Mouse (Mus musculus): ENCODE results near the gene Mylk4. TPM values are rescaled to one million over a fixed set of nuclear protein-coding genes. Genes with fewer than 3 reads are reported as not detected.

Mylk4 gene
- polyA plus RNA-seq, 1 experiment from 2014 or later: 0.12 TPM

GRCm38 (mm10) chr13:32802259-32803081, 18.7 kb upstream of the Mylk4 start, which contains the start of gene D930007J09Rik:
D930007J09Rik (minus strand) TSS chr13:32802849.
- peak; percentile 59 for DNase-seq (ENCODE audit: low spot score)
- WGBS: under 1% methylated on average over 90 of the region's 95 CpGs
- H3K4me3 ChIP-seq (ENCODE audit: low read depth, low read length): peak within 1 kb of the TSS; percentile 77
- peak; percentile 56 for ATAC-seq (replicated peaks; ENCODE audit: low FRiP score)
- peaks cover 18% of the 10 kb centered on the region for H3K4me1 ChIP-seq (replicated peaks; ENCODE audit: control insufficient read depth, insufficient read depth, low read length)
- peak within 1 kb of the TSS; percentile 91 for H3K9ac ChIP-seq (ENCODE audit: low read depth, low read length)
- no peaks in the 10 kb centered on the region for H3K27me3 ChIP-seq (replicated peaks; ENCODE audit: control insufficient read depth, insufficient read depth, low read length)
- H3K36me3 ChIP-seq (ENCODE audit: control insufficient read depth, insufficient read depth, low read length): peaks cover 9% of the 10 kb centered on the region
- no peak within 1 kb of the TSS; the same call in 1 of the 2 replicates for H3K27ac ChIP-seq (ENCODE audit: low read depth, low read length)
- H3K4me2 ChIP-seq: peak within 1 kb of the TSS; percentile 95
- H3K9me3 ChIP-seq (ENCODE audit: control insufficient read depth, low read length): no peaks in the 10 kb centered on the region

GRCm38 (mm10) chr13:32801693-32802221, 18.0 kb upstream of the Mylk4 start, which contains the start of gene Wrnip1:
Wrnip1 (plus strand) TSS chr13:32802038.
- H3K27ac ChIP-seq (ENCODE audit: low read depth, low read length): peak within 1 kb of the TSS; percentile 53; the same call in 1 of the 2 replicates
- H3K4me2 ChIP-seq: peak within 1 kb of the TSS; percentile 95
- H3K36me3 ChIP-seq (ENCODE audit: control insufficient read depth, insufficient read depth, low read length): peaks cover 5% of the 10 kb centered on the region
- peak; percentile 96 for ATAC-seq (replicated peaks; ENCODE audit: low FRiP score)
- peak within 1 kb of the TSS; percentile 77 for H3K4me3 ChIP-seq (ENCODE audit: low read depth, low read length)
- H3K9me3 ChIP-seq (ENCODE audit: control insufficient read depth, low read length): no peaks in the 10 kb centered on the region
- under 1% methylated on average over 51 of the region's 51 CpGs for WGBS
- DNase-seq (ENCODE audit: low spot score): peak; percentile 89
- H3K9ac ChIP-seq (ENCODE audit: low read depth, low read length): peak within 1 kb of the TSS; percentile 91
- peaks cover 18% of the 10 kb centered on the region for H3K4me1 ChIP-seq (replicated peaks; ENCODE audit: control insufficient read depth, insufficient read depth, low read length)
- no peaks in the 10 kb centered on the region for H3K27me3 ChIP-seq (replicated peaks; ENCODE audit: control insufficient read depth, insufficient read depth, low read length)

GRCm38 (mm10) chr13:32800859-32801258, 17.1 kb upstream of the Mylk4 start:
- H3K9ac ChIP-seq (ENCODE audit: low read depth, low read length): peak overlapping the region; percentile 63; the same call in 1 of the 2 replicates

GRCm38 (mm10) chr13:32799131-32799530, 15.4 kb upstream of the Mylk4 start:
- Histone ChIP-seq H3K4me1 (replicated peaks; ENCODE audit: control insufficient read depth, insufficient read depth, low read length) (peaks cover 18% of the 10 kb centered on the region), H3K36me3 (ENCODE audit: control insufficient read depth, insufficient read depth, low read length) (no peaks in the 10 kb centered on the region), H3K27ac (ENCODE audit: low read depth, low read length) (no peak overlapping the region), H3K27me3 (replicated peaks; ENCODE audit: control insufficient read depth, insufficient read depth, low read length) (no peaks in the 10 kb centered on the region), H3K9ac (ENCODE audit: low read depth, low read length) (no peak overlapping the region), H3K4me2 (no peak overlapping the region), H3K9me3 (ENCODE audit: control insufficient read depth, low read length) (no peaks in the 10 kb centered on the region), H3K4me3 (ENCODE audit: low read depth, low read length) (no peak overlapping the region)
- DNase-seq (ENCODE audit: low spot score): no peak
- 54% methylated on average over 2 of the region's 2 CpGs for WGBS
- ATAC-seq (replicated peaks; ENCODE audit: low FRiP score): no peak

More at GRCm38 (mm10) chr13:32800859-32801258, 17.1 kb upstream of the Mylk4 start:
- DNase-seq (ENCODE audit: low spot score) (no peak), ATAC-seq (replicated peaks; ENCODE audit: low FRiP score) (no peak)
- Histone ChIP-seq H3K4me2 (peak overlapping the region; percentile 67), H3K9me3 (ENCODE audit: control insufficient read depth, low read length) (no peaks in the 10 kb centered on the region), H3K4me1 (replicated peaks; ENCODE audit: control insufficient read depth, insufficient read depth, low read length) (peaks cover 18% of the 10 kb centered on the region), H3K4me3 (ENCODE audit: low read depth, low read length) (peak overlapping the region; percentile 77), H3K27ac (ENCODE audit: low read depth, low read length) (0 out of 2 replicates have a peak overlapping the region, but pooled peaks have one; percentile 53), H3K36me3 (ENCODE audit: control insufficient read depth, insufficient read depth, low read length) (peaks cover 2% of the 10 kb centered on the region; the same call in 1 of the 2 replicates), H3K27me3 (replicated peaks; ENCODE audit: control insufficient read depth, insufficient read depth, low read length) (no peaks in the 10 kb centered on the region)

GRCm38 (mm10) chr13:32797085-32797484, 13.3 kb upstream of the Mylk4 start:
- Histone ChIP-seq H3K27ac (ENCODE audit: low read depth, low read length) (no peak overlapping the region), H3K27me3 (replicated peaks; ENCODE audit: control insufficient read depth, insufficient read depth, low read length) (no peaks in the 10 kb centered on the region), H3K9me3 (ENCODE audit: control insufficient read depth, low read length) (no peaks in the 10 kb centered on the region), H3K36me3 (ENCODE audit: control insufficient read depth, insufficient read depth, low read length) (no peaks in the 10 kb centered on the region), H3K4me1 (replicated peaks; ENCODE audit: control insufficient read depth, insufficient read depth, low read length) (peaks cover 4% of the 10 kb centered on the region; the same call in 1 of the 2 replicates), H3K9ac (ENCODE audit: low read depth, low read length) (no peak overlapping the region), H3K4me3 (ENCODE audit: low read depth, low read length) (no peak overlapping the region), H3K4me2 (no peak overlapping the region)
- WGBS: 87% methylated on average over 1 of the region's 1 CpGs
- DNase-seq (ENCODE audit: low spot score) (no peak), ATAC-seq (replicated peaks; ENCODE audit: low FRiP score) (no peak)

GRCm38 (mm10) chr13:32795166-32795565, 11.4 kb upstream of the Mylk4 start:
- no peaks in the 10 kb centered on the region for H3K9me3 ChIP-seq (ENCODE audit: control insufficient read depth, low read length)
- H3K36me3 ChIP-seq (ENCODE audit: control insufficient read depth, insufficient read depth, low read length): no peaks in the 10 kb centered on the region
- H3K9ac ChIP-seq (ENCODE audit: low read depth, low read length): no peak overlapping the region
- H3K27ac ChIP-seq (ENCODE audit: low read depth, low read length): no peak overlapping the region
- 85% methylated on average over 5 of the region's 5 CpGs for WGBS
- H3K4me2 ChIP-seq: no peak overlapping the region
- H3K4me3 ChIP-seq (ENCODE audit: low read depth, low read length): no peak overlapping the region
- ATAC-seq (replicated peaks; ENCODE audit: low FRiP score) (no peak), DNase-seq (ENCODE audit: low spot score) (no peak)
- no peaks in the 10 kb centered on the region for H3K4me1 ChIP-seq (replicated peaks; ENCODE audit: control insufficient read depth, insufficient read depth, low read length)
- no peaks in the 10 kb centered on the region for H3K27me3 ChIP-seq (replicated peaks; ENCODE audit: control insufficient read depth, insufficient read depth, low read length)

GRCm38 (mm10) chr13:32794619-32795018, 10.9 kb upstream of the Mylk4 start:
- Histone ChIP-seq H3K4me2 (no peak overlapping the region), H3K27ac (ENCODE audit: low read depth, low read length) (no peak overlapping the region), H3K36me3 (ENCODE audit: control insufficient read depth, insufficient read depth, low read length) (no peaks in the 10 kb centered on the region), H3K4me3 (ENCODE audit: low read depth, low read length) (no peak overlapping the region), H3K9ac (ENCODE audit: low read depth, low read length) (no peak overlapping the region), H3K4me1 (replicated peaks; ENCODE audit: control insufficient read depth, insufficient read depth, low read length) (no peaks in the 10 kb centered on the region), H3K9me3 (ENCODE audit: control insufficient read depth, low read length) (no peaks in the 10 kb centered on the region), H3K27me3 (replicated peaks; ENCODE audit: control insufficient read depth, insufficient read depth, low read length) (no peaks in the 10 kb centered on the region)
- no peak for DNase-seq (ENCODE audit: low spot score)
- 76% methylated on average over 2 of the region's 2 CpGs for WGBS
- no peak for ATAC-seq (replicated peaks; ENCODE audit: low FRiP score)

GRCm38 (mm10) chr13:32789781-32790180, 6.0 kb upstream of the Mylk4 start:
- DNase-seq (ENCODE audit: low spot score): no peak
- no peak overlapping the region for H3K27ac ChIP-seq (ENCODE audit: low read depth, low read length)
- no peak overlapping the region for H3K9ac ChIP-seq (ENCODE audit: low read depth, low read length)
- 75% methylated on average over 4 of the region's 4 CpGs for WGBS
- no peak overlapping the region for H3K4me3 ChIP-seq (ENCODE audit: low read depth, low read length)
- no peak overlapping the region for H3K4me2 ChIP-seq
- no peaks in the 10 kb centered on the region for H3K4me1 ChIP-seq (replicated peaks; ENCODE audit: control insufficient read depth, insufficient read depth, low read length)
- no peaks in the 10 kb centered on the region for H3K27me3 ChIP-seq (replicated peaks; ENCODE audit: control insufficient read depth, insufficient read depth, low read length)
- H3K9me3 ChIP-seq (ENCODE audit: control insufficient read depth, low read length): no peaks in the 10 kb centered on the region
- no peaks in the 10 kb centered on the region for H3K36me3 ChIP-seq (ENCODE audit: control insufficient read depth, insufficient read depth, low read length)
- ATAC-seq (replicated peaks; ENCODE audit: low FRiP score): no peak

Data from liver, embryonic 11.5 days (tissue).